Mouse (Mus musculus) ES-Bruce4 (cell line): ENCODE measurements around the gene H2-Ab1.

Experiments
- CTCF ChIP-seq: IDR thresholded peaks from one replicate; pipeline ENCODE4 v1.8.1; 2011; ENCODE audit warnings: low read depth, low read length
- EP300 ChIP-seq: IDR thresholded peaks from 2 replicates; pipeline ENCODE4 v1.6.1; 2011; ENCODE audit warnings: low read depth, low read length; ENCODE audit not compliant: insufficient read depth
- POLR2A ChIP-seq: IDR thresholded peaks from one replicate; pipeline ENCODE4 v1.8.1; 2011; ENCODE audit warnings: low read length; ENCODE audit not compliant: insufficient read depth

DNA sequence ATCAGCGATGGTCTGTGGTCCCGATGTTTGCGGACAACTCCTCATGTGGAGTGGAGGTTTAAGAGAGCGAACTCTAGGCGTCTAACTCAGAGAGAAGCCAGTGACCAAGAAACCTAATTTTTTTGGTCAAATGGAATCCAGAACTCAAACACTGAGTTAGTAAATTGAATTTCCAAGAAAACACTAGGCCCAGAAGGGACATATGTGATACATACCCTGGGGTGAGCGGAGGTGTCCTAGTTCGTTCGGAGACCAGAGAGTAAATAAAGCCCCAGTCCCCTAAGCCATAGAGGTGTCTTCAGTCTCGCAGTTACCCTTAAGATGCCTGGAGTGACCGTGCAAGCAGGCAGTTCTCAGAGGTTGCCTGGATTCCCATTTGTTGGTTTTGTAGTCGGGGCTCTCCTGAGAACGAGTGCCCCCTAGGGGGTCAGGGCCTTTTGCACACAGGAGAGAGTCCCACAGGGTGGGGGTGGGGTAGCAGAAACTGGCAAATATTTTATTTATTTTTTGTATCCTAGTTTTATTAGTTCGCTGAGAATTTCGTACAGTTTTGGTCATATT, 6.4 kb downstream of the H2-Ab1 start:
- TF ChIP-seq CTCF, result peak; percentile 46
- TF ChIP-seq POLR2A, result no peak
- TF ChIP-seq EP300, result no peak
